Mouse (Mus musculus) urinary bladder, postnatal 14 days (tissue): ENCODE results near the gene Nkx6-1.

Experiments
- DNase-seq: peaks from one replicate; pipeline ENCODE4 v3.0.0; 2021; ENCODE audit warnings: low spot score

Gene Nkx6-1

GRCm38 (mm10) chr5:101664945-101665615 lies at the start of gene Nkx6-1:
TSS of gene Nkx6-1 (minus strand) at chr5:101664996.
- DNase-seq: peak; percentile 74

- DNase-seq: peak; percentile 22
These were observed 48.3 kb upstream of the Nkx6-1 start for GRCm38 (mm10) chr5:101713064-101713613.

- DNase-seq: no peak
These were observed 38.8 kb upstream of the Nkx6-1 start for GRCm38 (mm10) chr5:101703374-101704260.

GRCm38 (mm10) chr5:101702636-101703035 lies 37.8 kb upstream of the Nkx6-1 start:
- DNase-seq: no peak

- peak; percentile 24 for DNase-seq
These were observed 35.8 kb upstream of the Nkx6-1 start for GRCm38 (mm10) chr5:101700607-101701006.

- DNase-seq: no peak
These were observed 23.8 kb upstream of the Nkx6-1 start for GRCm38 (mm10) chr5:101688581-101688980.

- no peak for DNase-seq
These were observed 18.5 kb upstream of the Nkx6-1 start for GRCm38 (mm10) chr5:101683340-101683739.

GRCm38 (mm10) chr5:101680338-101680737 lies 15.5 kb upstream of the Nkx6-1 start:
- DNase-seq: no peak

- DNase-seq: no peak
These were observed 4.6 kb upstream of the Nkx6-1 start for GRCm38 (mm10) chr5:101669381-101669780.

- no peak for DNase-seq
These were observed 3.7 kb upstream of the Nkx6-1 start for GRCm38 (mm10) chr5:101668475-101668874.

- no peak for DNase-seq
These were observed 3.2 kb upstream of the Nkx6-1 start for GRCm38 (mm10) chr5:101668028-101668427.

GRCm38 (mm10) chr5:101667263-101667990 lies 2.6 kb upstream of the Nkx6-1 start:
- no peak for DNase-seq

- no peak for DNase-seq
These were observed 1.9 kb upstream of the Nkx6-1 start for GRCm38 (mm10) chr5:101666713-101667112.

- DNase-seq: no peak
These were observed 1.3 kb upstream of the Nkx6-1 start for GRCm38 (mm10) chr5:101666091-101666490.

GRCm38 (mm10) chr5:101664423-101664921 lies 324 bp downstream of the Nkx6-1 start:
- no peak for DNase-seq

GRCm38 (mm10) chr5:101663621-101664422 lies 974 bp downstream of the Nkx6-1 start:
- no peak for DNase-seq

GRCm38 (mm10) chr5:101663176-101663575 lies 1.6 kb downstream of the Nkx6-1 start:
- peak; percentile 55 for DNase-seq

- DNase-seq: no peak
These were observed 2.3 kb downstream of the Nkx6-1 start for GRCm38 (mm10) chr5:101662485-101662884.

- DNase-seq: no peak
These were observed 3.1 kb downstream of the Nkx6-1 start for GRCm38 (mm10) chr5:101661561-101662211.

GRCm38 (mm10) chr5:101660666-101661065 lies 4.1 kb downstream of the Nkx6-1 start:
- no peak for DNase-seq
